Mouse (Mus musculus) kidney, embryonic 16.5 days (tissue): ENCODE data around the gene Akap11. TPM values are rescaled to one million over a fixed set of nuclear protein-coding genes. Genes with fewer than 3 reads are reported as not detected.

ENCODE experiments used
- ATAC-seq: fragments of 200-750 bp; cut with Nextera tagmentation; 2 replicates; pipeline ENCODE4 v1.8.0; 2017; ENCODE audit warnings: moderate TSS enrichment; ENCODE audit not compliant: low FRiP score, low TSS enrichment
- H3K27ac ChIP-seq: fragments of 300-500 bp; sonication (generic); 2 replicates; pipeline ENCODE4 v1.5.1; 2014; ENCODE audit warnings: low read length
- H3K27me3 ChIP-seq: fragments of 300-500 bp; sonication (generic); 2 replicates; pipeline ENCODE4 v1.6.1; 2014; ENCODE audit warnings: low read length, control low read depth, mixed read lengths; ENCODE audit not compliant: insufficient read depth
- H3K36me3 ChIP-seq: fragments of 300-500 bp; sonication (generic); 2 replicates; pipeline ENCODE4 v1.6.1; 2014; ENCODE audit warnings: low read length, control low read depth, mixed read lengths; ENCODE audit not compliant: insufficient read depth
- H3K4me1 ChIP-seq: fragments of 300-500 bp; sonication (generic); 2 replicates; pipeline ENCODE4 v1.6.1; 2014; ENCODE audit warnings: low read length, control low read depth, mixed read lengths; ENCODE audit not compliant: insufficient read depth
- H3K4me2 ChIP-seq: fragments of 300-500 bp; sonication (generic); replicated peaks from 2 replicates; pipeline ENCODE4 v1.6.1; 2014; ENCODE audit warnings: low read depth, low read length
- H3K4me3 ChIP-seq: fragments of 300-500 bp; sonication (generic); 2 replicates; pipeline ENCODE4 v1.5.1; 2014; ENCODE audit warnings: mild to moderate bottlenecking, low read length
- H3K9ac ChIP-seq: fragments of 300-500 bp; sonication (generic); replicated peaks from 2 replicates; pipeline ENCODE4 v1.6.1; 2014; ENCODE audit warnings: low read length
- H3K9me3 ChIP-seq: fragments of 300-500 bp; sonication (generic); 2 replicates; pipeline ENCODE4 v1.6.1; 2016; ENCODE audit warnings: low read length, control low read depth
- WGBS: fragments of 180-500 bp; shearing (Covaris S2); extraction: QIAGEN DNeasy Blood & Tissue Kit; methylation state at CpG from one replicate; pipeline ENCODE4 v1.1.7; 2014; 5-methylcytosine and 5-hydroxymethylcytosine counted together
- polyA plus RNA-seq: library from polyadenylated mRNA; unstranded; fragments of >200 nt; fragmentation: Nextera tagmentation; extraction: Ambion mirVana; gene quantifications from 2 replicates; pipeline ENCODE4 v1.2.1, GENCODE M21; 2015

Gene Akap11
- polyA plus RNA-seq, 1 experiment from 2014 or later, result 18.6 TPM

- Histone ChIP-seq H3K27me3 (no peaks in the 10 kb centered on the region), H3K9me3 (no peaks in the 10 kb centered on the region), H3K4me3 (no peak overlapping the region), H3K9ac (no peak overlapping the region), H3K27ac (no peak overlapping the region), H3K36me3 (peaks cover 21% of the 10 kb centered on the region), H3K4me2 (no peak overlapping the region), H3K4me1 (no peaks in the 10 kb centered on the region)
- WGBS, result 74% methylated on average over 3 of the region's 3 CpGs
- no peak for ATAC-seq
Observed at GRCm38 (mm10) chr14:78500578-78500977, 36.0 kb downstream of the Akap11 start.

DNA sequence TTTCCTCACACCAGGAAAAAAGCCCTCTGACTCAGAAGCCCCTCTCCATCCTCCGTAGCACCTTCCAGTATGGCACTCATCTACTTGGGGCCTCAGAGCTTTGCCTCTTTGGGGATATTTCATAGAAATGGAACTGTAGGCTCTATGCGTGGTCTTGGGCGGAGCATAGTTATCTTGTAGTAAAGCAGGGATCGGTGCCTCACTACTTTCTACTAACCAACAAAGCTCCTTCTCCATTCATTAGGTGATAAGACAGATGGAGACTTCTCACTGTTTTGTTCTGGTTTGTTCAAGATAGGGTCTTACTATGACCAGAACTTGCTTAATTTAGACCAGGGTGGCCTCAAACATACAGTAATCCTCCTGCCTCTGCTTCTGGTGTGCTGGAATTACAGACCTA lies 39.9 kb downstream of the Akap11 start:
- WGBS, result 93% methylated on average over 4 of the region's 4 CpGs
- Histone ChIP-seq H3K27ac (no peak overlapping the region), H3K9ac (no peak overlapping the region), H3K4me3 (no peak overlapping the region), H3K4me1 (no peaks in the 10 kb centered on the region), H3K9me3 (no peaks in the 10 kb centered on the region), H3K4me2 (no peak overlapping the region), H3K27me3 (no peaks in the 10 kb centered on the region), H3K36me3 (peaks cover 24% of the 10 kb centered on the region)
- ATAC-seq, result no peak

DNA sequence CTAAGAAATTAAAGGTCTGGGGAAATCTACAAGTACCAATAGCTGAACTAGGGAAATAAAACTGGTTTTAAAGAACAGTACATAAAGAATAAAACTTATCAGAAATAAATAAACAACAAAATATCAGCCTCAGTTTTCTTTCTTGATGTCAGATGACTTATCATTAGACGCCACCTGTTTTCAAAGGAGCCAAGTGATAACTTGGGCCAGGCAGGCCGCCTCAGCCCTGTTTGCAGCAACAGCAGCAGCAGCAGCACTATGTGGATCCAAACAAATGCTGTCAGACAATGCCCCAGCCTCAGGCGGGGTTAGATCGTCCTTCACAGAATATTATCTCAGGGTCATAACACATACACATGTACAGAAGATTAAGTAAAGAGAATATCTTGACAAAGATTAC lies 41.4 kb downstream of the Akap11 start:
- Histone ChIP-seq H3K27ac (no peak overlapping the region), H3K36me3 (0 out of 2 replicates have a peak, but pooled peaks cover 16% of the 10 kb centered on the region), H3K4me2 (no peak overlapping the region), H3K9me3 (no peaks in the 10 kb centered on the region), H3K4me1 (no peaks in the 10 kb centered on the region), H3K4me3 (no peak overlapping the region), H3K9ac (no peak overlapping the region), H3K27me3 (no peaks in the 10 kb centered on the region)
- no peak for ATAC-seq
- WGBS, result 92% methylated on average over 4 of the region's 4 CpGs

- Histone ChIP-seq H3K27me3 (no peaks in the 10 kb centered on the region), H3K4me2 (no peak overlapping the region), H3K4me1 (no peaks in the 10 kb centered on the region), H3K9ac (no peak overlapping the region), H3K36me3 (0 out of 2 replicates have a peak, but pooled peaks cover 14% of the 10 kb centered on the region), H3K27ac (no peak overlapping the region), H3K9me3 (no peaks in the 10 kb centered on the region), H3K4me3 (no peak overlapping the region)
- WGBS, result 79% methylated on average over 9 of the region's 9 CpGs
- ATAC-seq, result no peak
Observed at GRCm38 (mm10) chr14:78492602-78493001, 44.0 kb downstream of the Akap11 start.

GRCm38 (mm10) chr14:78491432-78491831 lies 45.2 kb downstream of the Akap11 start:
- no peak for ATAC-seq
- no peak overlapping the region for H3K4me2 ChIP-seq
- H3K36me3 ChIP-seq, result 0 out of 2 replicates have a peak, but pooled peaks cover 14% of the 10 kb centered on the region
- H3K4me3 ChIP-seq, result no peak overlapping the region
- no peaks in the 10 kb centered on the region for H3K27me3 ChIP-seq
- H3K9ac ChIP-seq, result no peak overlapping the region
- no peaks in the 10 kb centered on the region for H3K9me3 ChIP-seq
- H3K27ac ChIP-seq, result no peak overlapping the region
- no peaks in the 10 kb centered on the region for H3K4me1 ChIP-seq

GRCm38 (mm10) chr14:78482385-78483231 lies 54.0 kb downstream of the Akap11 start:
- no peak overlapping the region for H3K27ac ChIP-seq
- H3K36me3 ChIP-seq, result no peaks in the 10 kb centered on the region
- H3K9ac ChIP-seq, result peak overlapping the region; percentile 44; the same call in 1 of the 2 replicates
- H3K27me3 ChIP-seq, result no peaks in the 10 kb centered on the region
- H3K4me2 ChIP-seq, result peak overlapping the region; percentile 48
- H3K4me3 ChIP-seq, result no peak overlapping the region
- no peaks in the 10 kb centered on the region for H3K4me1 ChIP-seq
- 19% methylated on average over 14 of the region's 14 CpGs for WGBS
- ATAC-seq, result peak; percentile 97
- no peaks in the 10 kb centered on the region for H3K9me3 ChIP-seq

GRCm38 (mm10) chr14:78474058-78474457 lies 62.5 kb downstream of the Akap11 start:
- 92% methylated on average over 3 of the region's 3 CpGs for WGBS

GRCm38 (mm10) chr14:78470714-78471113 lies 65.9 kb downstream of the Akap11 start:
- 90% methylated on average over 4 of the region's 4 CpGs for WGBS
- Histone ChIP-seq H3K27ac (no peak overlapping the region), H3K9ac (no peak overlapping the region)

More at GRCm38 (mm10) chr14:78474058-78474457, 62.5 kb downstream of the Akap11 start:
- no peak for ATAC-seq
- Histone ChIP-seq H3K4me3 (no peak overlapping the region), H3K36me3 (no peaks in the 10 kb centered on the region), H3K27me3 (no peaks in the 10 kb centered on the region), H3K27ac (no peak overlapping the region), H3K4me2 (no peak overlapping the region), H3K4me1 (no peaks in the 10 kb centered on the region), H3K9ac (no peak overlapping the region), H3K9me3 (0 out of 2 replicates have a peak, but pooled peaks cover 4% of the 10 kb centered on the region)

DNA sequence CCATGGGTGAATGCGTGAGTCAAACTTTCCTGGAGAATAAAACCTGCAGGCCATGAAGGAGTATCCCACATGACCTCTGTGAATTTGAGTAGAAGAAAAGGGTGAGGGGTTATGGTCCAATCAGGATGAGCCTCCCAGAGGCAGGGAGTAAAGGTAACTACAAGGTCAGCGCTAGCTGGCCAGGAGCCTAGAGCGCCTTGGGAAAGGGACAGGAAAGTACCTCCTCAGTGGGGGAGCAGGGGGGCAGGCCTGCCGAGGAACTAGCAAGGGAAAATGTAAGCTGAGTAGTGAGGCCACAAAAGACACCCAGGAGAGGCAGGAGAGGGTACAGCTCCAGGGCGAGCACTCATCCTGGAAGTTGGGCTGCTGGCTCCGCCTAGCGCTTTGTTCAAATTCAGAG lies 67.6 kb downstream of the Akap11 start:
- H3K9ac ChIP-seq, result no peak overlapping the region
- no peaks in the 10 kb centered on the region for H3K27me3 ChIP-seq
- H3K27ac ChIP-seq, result no peak overlapping the region
- no peaks in the 10 kb centered on the region for H3K4me1 ChIP-seq
- ATAC-seq, result no peak
- no peak overlapping the region for H3K4me3 ChIP-seq
- H3K9me3 ChIP-seq, result no peaks in the 10 kb centered on the region
- no peak overlapping the region for H3K4me2 ChIP-seq
- 72% methylated on average over 7 of the region's 7 CpGs for WGBS
- no peaks in the 10 kb centered on the region for H3K36me3 ChIP-seq

More at GRCm38 (mm10) chr14:78470714-78471113, 65.9 kb downstream of the Akap11 start:
- Histone ChIP-seq H3K36me3 (no peaks in the 10 kb centered on the region), H3K4me1 (no peaks in the 10 kb centered on the region), H3K4me3 (no peak overlapping the region), H3K9me3 (0 out of 2 replicates have a peak, but pooled peaks cover 4% of the 10 kb centered on the region), H3K4me2 (no peak overlapping the region), H3K27me3 (no peaks in the 10 kb centered on the region)
- no peak for ATAC-seq

DNA sequence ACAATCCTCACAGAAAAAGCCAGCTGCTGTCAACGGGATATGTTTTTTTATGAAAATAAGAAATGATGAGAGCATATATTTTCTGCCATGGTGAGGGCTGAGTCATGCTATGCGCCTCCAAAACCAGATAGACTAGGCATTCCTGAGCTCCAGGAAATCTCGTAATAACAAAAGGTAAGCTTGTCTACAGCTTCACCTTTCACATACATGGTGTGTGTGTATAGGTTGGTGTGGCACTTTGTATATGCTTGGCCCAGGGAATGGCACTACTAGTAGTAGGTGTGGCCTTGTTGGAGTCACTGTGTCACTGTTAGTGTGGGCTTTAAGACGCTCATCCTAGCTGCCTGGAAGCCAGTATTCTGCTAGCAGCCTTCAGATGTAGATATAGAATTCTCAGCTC lies 68.6 kb downstream of the Akap11 start:
- no peaks in the 10 kb centered on the region for H3K4me1 ChIP-seq
- H3K4me2 ChIP-seq, result no peak overlapping the region
- H3K36me3 ChIP-seq, result no peaks in the 10 kb centered on the region
- ATAC-seq, result no peak
- WGBS, result 91% methylated on average over 4 of the region's 4 CpGs
- no peaks in the 10 kb centered on the region for H3K9me3 ChIP-seq
- no peaks in the 10 kb centered on the region for H3K27me3 ChIP-seq
- no peak overlapping the region for H3K4me3 ChIP-seq
- no peak overlapping the region for H3K9ac ChIP-seq
- no peak overlapping the region for H3K27ac ChIP-seq
